Mouse (Mus musculus): Measurements from ENCODE around the gene Ninj2.
A peak's percentile ranks its signal among the peaks of the same experiment; 100 is the strongest.

Ninj2 gene

DNA sequence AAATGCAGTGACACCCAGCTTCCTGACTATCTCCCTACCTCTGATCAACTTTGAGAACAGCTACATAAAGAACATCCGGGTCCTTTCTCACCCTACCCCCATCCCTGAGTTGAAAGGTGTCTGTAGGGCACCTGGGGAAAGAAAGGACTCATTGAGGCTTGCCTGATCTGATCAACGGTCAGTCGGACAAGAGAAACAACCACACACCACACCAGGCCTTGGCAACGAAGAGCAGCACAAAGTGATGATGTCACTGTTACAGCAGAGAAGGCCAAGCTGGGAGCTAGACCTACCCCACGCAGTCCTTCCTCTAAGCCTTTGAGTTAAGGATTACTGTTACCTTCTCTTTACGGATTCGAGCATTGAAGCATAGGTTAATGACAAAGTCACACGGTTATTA is 54.3 kb downstream of the Ninj2 start:
- DNase-seq: no peak

- no peak for DNase-seq
Measured at GRCm38 (mm10) chr6:120148716-120149392, 55.7 kb downstream of the Ninj2 start.

GRCm38 (mm10) chr6:120149458-120150120 is 56.4 kb downstream of the Ninj2 start:
- DNase-seq: no peak

- DNase-seq: no peak
Measured at GRCm38 (mm10) chr6:120150206-120150605, 57.1 kb downstream of the Ninj2 start.

GRCm38 (mm10) chr6:120151616-120152053 is 58.5 kb downstream of the Ninj2 start:
- DNase-seq: no peak

DNA sequence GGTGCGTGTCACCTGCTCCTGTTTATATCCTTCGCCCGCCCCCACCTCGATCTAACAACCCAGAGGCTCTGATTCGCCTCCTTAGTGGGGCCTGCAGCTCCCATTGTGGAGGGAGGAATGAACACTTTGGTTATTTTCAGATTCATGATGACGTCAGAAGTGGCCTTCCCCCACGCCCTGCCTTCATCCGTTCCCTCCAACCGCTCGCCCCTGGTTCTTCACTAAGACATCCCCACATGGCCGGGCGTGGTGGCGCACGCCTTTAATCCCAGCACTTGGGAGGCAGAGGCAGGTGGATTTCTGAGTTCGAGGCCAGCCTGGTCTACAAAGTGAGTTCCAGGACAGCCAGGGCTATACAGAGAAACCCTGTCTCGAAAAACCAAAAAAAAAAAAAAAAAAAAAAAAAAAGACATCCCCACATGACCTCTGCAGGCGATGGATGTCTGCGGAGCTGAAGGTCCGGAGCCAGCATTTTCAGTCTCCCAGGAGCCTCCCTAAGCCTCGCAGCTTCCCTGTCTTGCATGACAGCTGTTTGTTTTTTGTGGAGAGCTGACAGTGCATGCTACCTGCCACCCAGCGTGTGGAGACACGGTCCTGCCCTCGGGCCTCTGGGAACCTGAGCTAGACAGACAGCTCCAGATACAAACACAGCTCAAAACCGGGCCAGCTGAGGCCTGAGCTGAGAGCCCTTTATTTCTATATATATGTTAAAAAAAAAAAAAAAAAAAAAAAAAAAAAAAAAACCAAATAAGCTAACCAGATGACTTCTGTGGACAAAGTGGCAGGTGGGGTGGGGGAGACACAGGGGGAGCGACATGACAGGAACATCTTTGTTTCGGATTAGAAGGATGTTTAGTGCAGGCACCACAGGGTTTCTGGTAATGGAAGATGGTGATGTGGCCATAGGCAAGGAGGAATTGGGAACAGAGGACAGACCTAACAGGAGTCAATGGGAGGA is 59.9 kb downstream of the Ninj2 start:
- DNase-seq: no peak

DNA sequence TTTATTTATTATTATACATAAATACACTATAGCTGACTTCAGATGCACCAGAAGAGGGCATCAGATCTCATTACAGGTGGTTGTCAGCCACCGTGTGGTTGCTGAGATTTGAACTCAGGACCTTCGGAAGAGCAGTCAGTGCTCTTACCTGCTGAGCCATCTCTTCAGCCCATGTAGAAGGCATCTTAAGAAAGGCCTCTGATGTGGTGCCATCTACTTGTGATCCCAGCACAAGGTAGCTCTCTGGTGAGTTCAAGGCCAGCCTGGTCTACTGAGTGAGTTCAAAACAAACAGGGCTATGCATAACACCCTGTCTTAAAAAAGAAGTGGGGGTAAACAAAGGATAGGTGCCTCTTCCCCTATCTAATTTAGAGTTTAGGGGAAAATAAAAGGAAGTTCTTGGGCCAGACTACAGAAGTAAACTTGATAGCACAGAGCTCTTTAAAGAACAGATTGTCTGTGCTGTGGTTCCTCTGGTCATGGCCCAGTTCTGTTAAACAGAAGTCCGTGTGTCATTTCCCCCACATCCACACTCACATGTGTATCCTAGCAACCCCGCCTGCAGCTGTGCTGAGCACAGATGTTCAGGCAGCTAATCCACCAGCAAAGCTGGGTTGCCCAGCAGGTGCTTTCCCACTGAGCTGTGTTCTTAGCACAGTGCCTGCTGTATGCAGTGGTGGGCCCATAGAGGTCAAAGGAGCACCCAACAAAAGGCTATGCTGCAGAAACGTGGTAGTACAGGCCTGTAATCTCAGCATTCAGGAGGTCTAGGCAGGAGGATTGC is 61.6 kb downstream of the Ninj2 start:
- DNase-seq: no peak

DNA sequence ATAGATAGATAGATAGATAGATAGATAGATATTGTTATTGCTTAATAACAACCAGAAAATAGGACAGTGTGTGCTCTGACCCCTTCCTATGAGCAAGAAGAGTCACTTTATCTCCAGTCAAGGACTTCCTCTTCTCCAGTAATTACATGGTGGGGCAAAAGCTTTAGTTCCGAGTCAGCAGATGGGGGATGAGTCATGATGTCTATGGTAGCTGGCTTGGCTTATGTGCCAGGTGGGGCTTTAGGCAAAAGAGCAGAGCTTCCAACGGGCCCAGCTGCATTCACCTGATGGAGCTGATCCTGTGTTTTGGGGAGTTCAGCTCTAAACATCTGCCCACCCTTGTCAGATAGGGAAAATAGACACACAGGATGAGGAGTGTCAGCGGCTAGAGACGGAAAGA is 62.4 kb downstream of the Ninj2 start:
- DNase-seq: no peak

DNA sequence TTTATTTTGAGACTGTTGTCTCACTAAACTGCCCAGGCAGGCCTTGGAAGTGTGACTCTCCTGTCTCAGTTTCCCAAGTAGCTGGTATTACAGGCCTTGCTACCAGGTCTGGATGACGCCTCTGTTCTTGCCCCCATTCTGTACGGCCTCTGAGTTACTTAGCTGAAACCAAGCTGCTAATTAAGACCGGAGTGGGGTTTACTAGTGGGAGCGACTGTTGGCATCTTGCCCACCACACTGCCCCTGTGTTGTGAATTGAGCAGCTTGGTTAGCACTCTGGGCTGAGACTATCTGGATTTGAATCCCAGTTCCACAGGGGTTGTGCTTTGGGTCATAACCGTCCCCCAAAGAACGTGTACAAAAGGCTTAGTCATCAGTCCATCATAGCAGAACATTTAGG is 64.3 kb downstream of the Ninj2 start:
- DNase-seq: no peak

DNA sequence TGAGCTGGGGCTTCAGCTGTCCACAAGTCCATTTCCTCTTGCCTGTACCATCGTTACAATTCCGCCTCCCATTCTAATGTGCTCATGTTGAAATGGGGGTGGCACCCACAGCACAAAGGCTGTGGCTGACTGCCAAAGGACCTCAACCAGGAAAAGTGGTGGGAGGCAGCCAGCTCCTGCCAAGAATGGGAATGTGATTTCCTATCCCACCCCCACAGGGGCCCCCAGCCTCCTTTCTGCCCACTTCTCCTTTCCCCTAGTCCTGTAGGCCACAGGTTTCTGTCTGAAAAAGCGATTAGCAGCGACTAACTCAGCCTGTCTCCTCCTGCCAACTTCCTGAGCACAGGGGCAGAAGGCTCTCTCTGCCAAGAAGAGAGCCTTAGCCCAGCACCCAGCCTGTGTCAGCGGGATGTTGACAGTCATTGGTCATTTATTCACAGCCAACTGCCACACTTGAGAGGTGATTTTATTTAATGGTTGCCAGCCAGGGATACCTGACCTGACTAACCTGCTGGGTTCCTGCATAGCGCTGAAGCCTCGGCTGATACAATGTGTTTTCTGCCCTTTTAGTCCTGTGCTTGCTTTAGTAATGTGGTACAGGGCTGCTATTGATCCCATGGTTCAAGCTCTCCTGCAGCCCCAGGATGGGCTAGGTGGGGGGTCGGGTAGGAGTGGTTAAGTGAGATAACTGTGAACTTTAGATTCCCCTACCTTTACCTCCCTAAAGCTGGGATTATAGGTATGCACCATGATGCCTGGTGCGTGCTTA is 66.2 kb downstream of the Ninj2 start:
- peak; percentile 14 for DNase-seq

- DNase-seq: no peak
Measured at GRCm38 (mm10) chr6:120162928-120163327, 69.8 kb downstream of the Ninj2 start.

- no peak for DNase-seq
Measured at GRCm38 (mm10) chr6:120164765-120165164, 71.6 kb downstream of the Ninj2 start.

- DNase-seq: no peak
Measured at GRCm38 (mm10) chr6:120167574-120167973, 74.4 kb downstream of the Ninj2 start.

DNA sequence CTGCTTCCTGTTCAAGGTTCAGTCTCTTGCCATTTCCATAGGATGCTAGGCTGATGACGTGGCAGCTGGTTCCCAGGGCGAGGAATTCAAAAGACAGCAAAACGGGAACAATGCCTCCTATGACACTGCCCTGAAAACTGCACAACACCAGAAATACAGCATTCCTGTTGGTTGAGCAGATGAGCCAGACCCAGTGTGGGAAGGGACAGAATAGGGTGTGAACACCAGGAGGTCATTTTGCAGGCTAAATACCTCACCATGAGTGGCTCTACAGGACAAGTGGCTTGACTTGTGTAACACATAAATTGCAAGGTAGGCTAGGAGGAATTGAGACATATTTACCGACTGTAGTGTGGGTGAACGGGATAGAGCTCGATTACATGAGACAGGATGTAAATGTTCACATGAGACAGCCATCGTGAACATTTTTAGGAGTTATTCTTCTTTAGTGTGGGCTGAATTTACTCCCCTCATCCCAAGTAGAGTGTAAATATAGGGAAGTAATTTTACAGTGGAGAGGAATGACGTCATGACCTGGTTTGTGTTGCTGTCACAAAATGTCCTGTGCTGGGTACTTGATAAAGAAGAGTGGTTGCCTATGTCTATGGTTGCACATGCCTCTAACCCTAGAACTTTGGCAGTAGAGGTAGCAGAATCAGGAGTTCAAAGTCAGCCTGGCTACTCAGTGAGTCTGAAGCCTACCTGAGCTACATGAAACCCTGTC is 79.3 kb downstream of the Ninj2 start:
- no peak for DNase-seq

DNA sequence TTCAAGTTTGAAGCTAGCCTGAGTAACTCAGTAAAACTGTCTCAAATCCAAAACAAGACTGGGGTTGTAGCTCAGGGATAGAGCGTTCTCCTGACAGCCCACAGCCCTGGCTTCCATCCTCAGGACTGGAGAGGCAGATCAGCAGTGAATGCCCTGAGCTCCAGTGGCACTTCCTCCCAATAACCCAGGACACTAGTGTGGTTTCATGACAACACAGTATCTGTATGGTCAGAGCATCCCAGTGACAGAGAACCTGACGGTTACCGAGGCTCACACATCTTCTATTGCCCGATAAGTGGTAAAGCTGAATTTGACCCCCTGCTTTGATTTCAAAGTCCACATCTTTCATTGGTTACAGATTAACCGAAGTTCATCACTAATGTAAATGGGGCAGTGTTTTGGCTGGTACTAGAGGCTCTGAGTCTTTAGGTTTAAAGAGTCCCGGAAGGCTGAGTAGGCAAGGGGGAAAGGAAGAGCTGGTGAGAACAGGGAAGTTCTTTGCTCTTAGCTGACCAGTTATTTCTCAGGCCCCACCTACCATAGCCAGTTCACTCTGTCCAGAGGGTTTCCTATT is 81.0 kb downstream of the Ninj2 start:
- no peak for DNase-seq

DNA sequence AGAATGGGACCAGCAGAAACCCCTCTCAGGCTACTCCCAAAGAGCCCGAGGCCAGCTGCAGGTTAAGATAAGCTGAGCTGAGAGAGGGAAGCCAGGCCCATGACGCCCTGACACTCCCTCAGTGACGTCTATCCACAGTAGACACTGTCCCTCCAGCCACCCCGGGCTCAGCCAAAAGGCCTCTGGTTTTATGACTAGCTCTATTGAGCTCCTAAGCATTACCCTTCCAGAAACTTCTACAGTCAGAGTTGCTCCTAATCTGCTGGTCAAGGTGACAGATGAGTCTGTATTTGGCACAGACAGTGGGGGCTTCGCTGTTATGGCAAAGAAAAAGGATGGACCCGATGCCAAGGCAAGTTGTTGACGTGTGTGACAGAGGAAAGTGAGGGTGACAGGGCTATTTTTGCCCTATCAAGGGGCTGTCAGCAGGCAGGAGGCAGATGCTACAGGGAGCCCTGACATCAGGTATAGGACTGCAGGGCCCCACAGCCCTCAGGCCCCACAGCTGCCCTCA is 81.5 kb downstream of the Ninj2 start:
- no peak for DNase-seq

DNA sequence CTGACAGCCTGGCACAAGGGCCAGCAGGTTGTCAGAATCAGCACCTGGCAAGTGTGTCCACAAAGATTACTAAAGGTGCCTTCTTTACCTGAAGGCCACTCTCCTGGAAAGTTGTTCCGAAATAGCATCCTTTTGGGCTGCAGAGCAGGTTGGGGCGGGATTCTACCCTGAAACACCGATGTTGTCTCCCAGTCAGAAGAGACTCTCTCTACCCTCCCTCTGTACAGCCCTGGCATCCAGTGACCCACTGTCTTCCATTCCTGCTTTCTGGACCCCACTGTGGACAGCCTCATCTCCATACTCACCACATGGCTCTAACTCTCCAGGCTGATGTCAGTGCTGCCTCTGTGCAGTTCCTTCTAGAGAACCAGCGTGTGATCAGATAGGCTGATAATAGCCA is 82.5 kb downstream of the Ninj2 start:
- DNase-seq: no peak

DNA sequence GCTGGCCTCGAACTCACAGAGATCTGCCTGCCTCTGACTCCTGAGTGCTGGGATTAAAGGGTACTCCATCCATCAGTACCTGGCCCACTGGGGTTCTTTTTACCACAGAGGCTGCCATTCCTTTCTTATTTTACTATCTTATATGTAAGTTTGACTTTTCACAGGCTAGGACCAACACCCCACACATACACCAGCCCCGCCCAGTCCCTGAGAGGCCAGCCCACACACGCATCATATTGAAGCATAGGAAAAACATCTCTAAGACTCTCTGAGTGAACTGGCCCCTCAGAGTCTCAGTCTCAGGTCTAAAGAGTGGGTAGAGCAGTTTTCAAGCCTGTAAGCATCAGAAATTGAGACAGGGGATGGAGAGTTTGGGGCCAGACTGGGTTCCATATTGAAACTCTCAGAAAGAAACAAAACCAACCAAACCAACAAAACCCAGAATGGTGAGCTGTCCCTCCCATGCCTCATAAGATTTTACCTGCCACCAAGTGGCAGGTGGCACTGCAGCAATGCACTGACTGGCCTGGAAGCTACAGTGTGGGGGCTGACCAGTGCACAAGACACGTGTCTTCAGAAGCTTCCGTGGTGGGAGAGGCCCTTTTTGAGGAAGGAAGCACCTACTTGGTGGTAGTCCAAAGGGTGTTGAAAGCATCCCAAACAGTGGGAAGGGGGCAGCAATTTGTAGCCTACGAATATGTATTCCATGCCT is 86.0 kb downstream of the Ninj2 start:
- DNase-seq: no peak

- DNase-seq: no peak
Measured at GRCm38 (mm10) chr6:120179756-120180206, 86.6 kb downstream of the Ninj2 start.

GRCm38 (mm10) chr6:120180492-120180891 is 87.3 kb downstream of the Ninj2 start:
- DNase-seq: no peak
